Mouse (Mus musculus): ENCODE measurements around the gene Atp5b. TPM values are rescaled to one million over a fixed set of nuclear protein-coding genes. Genes with fewer than 3 reads are reported as not detected.
A peak's percentile ranks its signal among the peaks of the same experiment; 100 is the strongest.
"Not testable (repeated sequence)": the region's sequence is repeated elsewhere in the genome, so short reads cannot be mapped to it uniquely, and the experiment has no call there.

Gene Atp5b
- 1,000 to 10,000 TPM; 1,554 to 1,727 (median 1,622) TPM for total RNA-seq (2022)

DNA sequence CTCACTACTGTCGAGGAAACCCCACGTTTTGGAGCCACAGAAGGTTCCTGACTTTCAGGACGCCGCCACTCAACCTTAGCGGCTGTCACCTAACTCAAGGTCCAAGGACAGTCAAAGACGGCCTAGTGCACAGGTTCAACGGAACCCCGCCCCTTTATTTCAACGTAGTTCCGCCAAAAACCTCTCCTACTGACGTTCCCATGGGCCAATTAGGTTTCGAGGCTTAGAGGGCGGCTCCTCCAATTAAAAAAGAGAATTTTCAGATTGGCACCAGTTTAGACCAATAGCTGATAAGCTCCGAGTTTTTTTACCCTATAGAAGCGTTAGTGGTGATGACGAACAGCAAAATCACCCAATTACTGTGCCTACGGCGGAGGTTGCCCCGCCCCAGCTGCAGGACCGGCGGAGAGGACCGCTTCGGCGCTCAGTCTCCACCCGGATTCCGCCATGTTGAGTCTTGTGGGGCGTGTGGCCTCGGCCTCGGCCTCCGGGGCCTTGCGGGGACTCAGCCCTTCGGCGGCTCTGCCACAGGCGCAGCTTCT lies at the start of gene Atp5b:
Atp5b (plus strand) TSS at position 394 of the 542 bp plus-strand sequence.
- DNase-seq (ENCODE audit: low spot score in 2 of 2): peak; percentile 99

DNA sequence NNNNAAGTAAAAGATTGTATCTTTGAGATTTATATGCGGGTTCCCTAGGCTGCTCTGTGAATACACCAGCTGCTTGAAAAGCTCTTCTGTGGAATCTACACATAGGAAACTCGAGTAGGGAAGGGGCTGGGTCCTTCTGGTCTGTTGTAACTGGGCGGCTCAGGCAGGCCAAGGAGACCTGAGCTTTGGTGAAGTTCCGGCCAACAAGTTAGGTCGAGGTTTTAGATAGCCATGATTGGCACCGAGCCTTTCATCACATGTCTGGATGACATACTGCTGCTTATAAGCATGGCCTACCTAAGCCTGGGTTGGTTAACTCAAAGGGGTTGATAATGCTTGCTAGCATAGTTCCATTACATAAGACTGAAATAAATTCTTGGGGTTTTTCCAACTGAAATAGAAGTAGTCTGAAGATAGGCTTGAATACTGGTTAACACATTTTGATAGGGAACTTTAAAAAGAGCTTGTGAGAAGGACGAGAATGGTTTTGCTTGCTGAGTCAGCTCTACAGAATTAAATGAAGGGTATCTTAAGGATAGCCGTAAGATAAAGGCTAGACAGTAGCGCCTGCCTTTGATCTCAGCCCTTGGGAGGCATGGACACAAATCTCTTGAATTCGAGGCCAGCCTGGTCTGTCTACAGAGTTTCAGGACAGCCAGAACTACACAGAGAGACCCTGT lies 46.2 kb upstream of the Atp5b start:
- no peak for DNase-seq (ENCODE audit: low spot score in 2 of 2)

DNA sequence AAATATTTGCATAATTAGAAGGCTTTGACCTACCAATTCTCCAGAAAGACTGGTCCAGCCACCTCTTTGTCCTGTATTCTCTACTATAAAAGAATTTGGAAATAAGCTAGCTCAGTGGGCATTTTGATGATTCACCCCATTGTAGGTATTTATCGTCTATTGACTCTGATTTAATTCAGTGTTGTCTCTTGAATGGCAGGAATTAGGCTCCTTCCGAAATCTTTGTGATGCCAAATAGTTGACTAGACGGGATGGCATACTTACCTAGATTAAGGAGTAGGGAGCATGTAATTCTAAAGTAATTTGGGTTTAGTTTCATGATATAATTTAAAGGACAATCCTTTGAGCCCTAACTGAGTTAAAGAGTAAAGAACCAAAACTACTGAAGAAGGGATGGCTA lies 45.2 kb upstream of the Atp5b start:
- DNase-seq (ENCODE audit: low spot score in 2 of 2): no peak

DNA sequence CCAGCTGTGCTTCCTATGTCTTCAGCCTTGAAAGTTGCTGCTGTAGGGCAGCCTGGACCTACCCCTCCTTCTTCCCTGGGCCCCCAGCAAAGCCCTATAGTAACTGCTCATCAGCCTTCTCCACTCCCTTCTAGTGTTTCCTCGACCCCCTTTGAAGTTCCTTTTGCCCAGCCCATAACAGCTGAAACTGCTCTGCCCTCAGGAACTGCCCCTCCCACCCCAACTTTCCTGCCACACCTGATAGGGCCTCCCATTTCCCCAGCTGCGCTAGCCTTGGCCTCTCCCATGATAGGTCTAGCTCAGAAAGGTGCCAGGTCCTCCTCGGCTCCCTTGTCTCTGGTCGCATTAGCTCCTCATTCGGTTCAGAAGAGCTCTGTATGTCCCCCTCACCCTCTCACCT lies 43.9 kb upstream of the Atp5b start:
- no peak for DNase-seq (ENCODE audit: low spot score in 2 of 2)

DNA sequence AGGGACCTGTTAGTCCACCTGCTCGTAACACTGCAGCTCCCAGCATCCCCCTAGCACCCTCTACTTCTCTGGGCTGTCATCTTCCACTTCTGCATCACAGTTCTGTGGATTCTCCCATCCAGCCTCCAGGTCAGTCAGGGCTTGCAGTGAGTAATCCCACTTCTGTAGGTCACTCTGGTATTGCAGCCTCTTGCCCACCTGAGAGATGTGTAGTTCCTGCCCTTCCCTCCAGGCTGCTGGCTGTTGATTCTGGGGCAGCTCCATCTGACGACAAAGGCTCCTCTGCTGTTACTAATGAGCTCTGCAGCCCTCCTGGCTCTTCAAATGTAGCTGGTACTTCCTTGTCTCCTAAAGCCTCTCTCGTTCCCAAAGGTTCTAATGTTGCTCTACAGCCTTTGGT lies 43.2 kb upstream of the Atp5b start:
- no peak for DNase-seq (ENCODE audit: low spot score in 2 of 2)

DNA sequence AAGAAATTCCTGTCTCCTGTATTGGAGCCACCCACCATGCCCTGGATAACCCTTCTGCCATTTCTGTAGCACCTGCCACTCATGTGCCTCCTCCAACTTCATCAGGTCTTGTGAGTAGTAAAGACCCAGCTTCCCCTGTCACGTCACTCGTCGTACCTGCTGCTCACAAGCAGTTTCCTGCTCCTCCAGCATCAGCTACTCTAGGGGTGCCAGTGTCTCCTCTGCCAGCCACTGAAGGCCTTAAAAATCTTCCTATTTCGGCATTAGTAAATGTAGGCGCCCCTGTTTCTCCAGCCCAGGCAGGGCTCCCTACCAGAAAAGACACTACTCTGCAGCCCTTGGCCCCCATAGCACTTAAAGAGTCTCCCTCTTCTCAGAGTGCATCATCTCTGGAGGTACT lies 42.8 kb upstream of the Atp5b start:
- DNase-seq (ENCODE audit: low spot score in 2 of 2): no peak

DNA sequence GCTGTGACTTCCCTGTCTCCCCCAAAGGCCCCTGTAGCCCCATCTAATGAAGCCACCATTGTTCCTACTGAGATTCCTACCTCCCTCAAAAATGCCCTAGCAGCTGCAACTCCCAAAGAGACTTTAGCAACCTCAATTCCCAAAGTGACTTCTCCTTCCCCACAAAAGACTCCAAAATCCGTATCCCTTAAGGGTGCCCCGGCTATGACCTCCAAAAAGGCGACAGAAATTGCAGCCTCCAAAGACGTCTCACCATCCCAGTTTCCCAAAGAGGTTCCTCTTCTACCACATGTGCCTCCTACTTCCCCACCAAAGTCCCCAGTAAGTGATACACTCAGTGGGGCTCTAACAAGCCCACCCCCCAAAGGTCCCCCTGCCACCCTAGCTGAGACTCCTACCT lies 41.4 kb upstream of the Atp5b start:
- no peak for DNase-seq (ENCODE audit: low spot score in 2 of 2)

DNA sequence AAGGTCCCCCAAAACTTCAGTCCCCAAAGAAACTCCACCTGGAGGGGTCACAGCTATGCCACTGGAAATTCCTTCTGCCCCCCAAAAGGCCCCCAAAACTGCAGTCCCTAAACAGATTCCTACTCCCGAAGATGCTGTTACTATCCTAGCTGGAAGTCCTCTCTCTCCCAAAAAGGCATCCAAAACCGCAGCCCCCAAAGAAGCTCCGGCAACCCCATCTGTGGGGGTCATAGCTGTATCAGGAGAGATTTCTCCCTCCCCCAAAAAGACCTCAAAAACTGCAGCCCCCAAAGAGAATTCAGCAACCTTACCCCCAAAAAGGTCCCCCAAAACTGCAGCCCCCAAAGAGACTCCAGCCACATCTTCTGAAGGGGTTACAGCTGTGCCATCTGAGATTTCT lies 40.6 kb upstream of the Atp5b start:
- no peak for DNase-seq (ENCODE audit: low spot score in 2 of 2)

DNA sequence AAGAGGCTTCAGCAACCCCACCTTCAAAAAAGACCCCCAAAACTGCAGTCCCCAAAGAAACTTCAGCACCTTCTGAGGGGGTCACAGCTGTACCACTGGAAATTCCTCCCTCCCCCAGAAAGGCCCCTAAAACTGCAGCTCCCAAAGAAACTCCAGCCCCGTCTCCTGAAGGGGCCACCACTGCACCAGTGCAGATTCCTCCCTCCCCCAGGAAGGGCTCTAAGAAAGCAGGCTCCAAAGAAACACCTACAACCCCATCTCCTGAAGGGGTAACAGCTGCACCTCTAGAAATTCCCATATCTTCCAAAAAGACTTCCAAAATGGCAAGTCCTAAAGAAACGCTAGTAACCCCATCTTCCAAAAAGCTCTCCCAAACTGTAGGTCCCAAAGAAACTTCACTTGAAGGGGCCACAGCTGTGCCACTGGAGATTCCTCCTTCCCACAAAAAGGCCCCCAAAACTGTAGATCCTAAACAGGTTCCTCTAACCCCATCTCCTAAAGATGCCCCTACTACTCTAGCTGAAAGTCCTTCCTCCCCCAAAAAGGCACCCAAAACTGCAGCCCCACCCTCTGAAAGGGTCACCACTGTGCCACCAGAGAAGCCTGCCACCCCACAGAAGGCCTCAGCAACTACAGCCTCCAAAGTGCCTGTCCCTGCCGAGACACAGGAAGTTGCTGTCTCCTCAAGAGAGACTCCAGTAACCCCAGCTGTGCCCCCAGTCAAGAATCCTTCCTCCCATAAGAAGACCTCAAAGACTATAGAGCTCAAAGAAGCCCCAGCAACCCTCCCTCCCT lies 39.8 kb upstream of the Atp5b start:
- no peak for DNase-seq (ENCODE audit: low spot score in 2 of 2)

DNA sequence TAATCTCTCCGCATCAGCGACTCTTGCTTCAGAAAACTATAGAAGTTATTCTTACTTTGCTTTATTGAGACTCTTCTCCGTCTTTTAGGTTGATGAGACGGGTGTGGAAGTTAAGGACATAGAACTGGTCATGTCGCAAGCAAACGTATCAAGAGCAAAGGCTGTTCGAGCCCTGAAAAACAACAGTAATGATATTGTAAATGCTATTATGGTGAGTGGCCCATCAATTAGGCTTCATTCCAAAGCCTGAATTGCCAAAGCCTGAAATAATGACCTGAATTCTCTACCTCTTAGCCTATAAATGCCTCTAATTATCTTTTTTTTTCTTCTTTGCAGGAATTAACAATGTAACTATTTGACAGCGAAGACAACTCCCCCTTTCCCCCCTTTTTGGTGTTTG lies 34.9 kb upstream of the Atp5b start:
- no peak for DNase-seq (ENCODE audit: low spot score in 2 of 2)

DNA sequence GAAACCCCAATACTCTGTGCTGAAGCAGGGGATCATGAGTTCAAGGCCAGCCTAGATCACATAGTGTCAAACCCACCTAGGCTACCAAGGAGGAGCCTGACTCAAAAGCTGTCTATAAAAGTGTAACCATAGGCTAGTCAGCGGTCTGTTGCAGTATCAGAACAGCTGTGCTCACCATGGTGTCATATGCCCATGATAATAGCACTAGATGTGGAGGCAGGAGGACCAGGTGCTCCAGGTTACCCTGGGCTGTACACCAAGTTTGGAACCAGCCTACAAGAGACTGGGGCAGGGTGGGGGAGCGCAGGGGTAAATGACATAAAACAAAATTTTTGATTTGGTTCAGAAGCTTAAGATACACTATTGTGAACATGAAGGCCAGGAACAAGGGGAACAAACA lies 33.3 kb upstream of the Atp5b start:
- DNase-seq (ENCODE audit: low spot score in 2 of 2): no peak

DNA sequence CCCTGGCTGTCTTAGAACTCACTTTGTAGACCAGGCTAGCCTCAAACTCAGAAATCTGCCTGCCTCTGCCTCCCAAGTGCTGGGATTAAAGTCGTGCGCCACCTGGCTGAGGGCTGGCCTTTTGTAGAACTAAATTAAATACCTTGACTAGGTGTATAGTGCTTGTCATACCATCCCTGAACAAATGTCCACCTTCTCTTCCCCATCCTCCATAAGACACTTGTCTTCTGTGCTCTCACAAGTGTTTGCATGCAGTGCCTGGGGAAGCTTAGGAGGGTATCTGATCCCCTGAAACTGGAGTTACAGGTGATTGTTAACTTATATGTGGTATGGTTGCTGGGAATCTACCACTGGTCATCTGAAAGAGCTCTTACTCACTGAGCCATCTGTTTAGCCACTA lies 32.7 kb upstream of the Atp5b start:
- DNase-seq (ENCODE audit: low spot score in 2 of 2): no peak

DNA sequence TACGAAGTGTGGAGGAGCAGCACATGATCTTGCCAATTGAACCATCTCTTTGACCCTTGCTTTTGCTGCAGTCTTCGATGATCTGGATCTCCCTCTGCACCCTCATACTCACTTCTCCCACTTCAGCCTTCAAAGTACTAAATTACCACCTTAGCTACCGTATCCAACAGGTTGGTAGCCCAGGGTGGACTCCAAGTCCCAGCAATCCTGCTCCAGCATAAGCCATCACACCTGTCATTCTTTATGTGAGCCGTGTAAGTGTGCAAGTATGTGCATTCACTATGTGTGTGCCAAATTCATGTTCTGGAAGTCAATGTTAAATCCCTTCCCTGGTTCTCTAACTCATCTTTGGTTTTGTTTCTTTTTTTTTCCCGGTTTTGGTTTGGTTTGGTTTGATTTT lies 31.5 kb upstream of the Atp5b start:
- DNase-seq (ENCODE audit: low spot score in 2 of 2): no peak

DNA sequence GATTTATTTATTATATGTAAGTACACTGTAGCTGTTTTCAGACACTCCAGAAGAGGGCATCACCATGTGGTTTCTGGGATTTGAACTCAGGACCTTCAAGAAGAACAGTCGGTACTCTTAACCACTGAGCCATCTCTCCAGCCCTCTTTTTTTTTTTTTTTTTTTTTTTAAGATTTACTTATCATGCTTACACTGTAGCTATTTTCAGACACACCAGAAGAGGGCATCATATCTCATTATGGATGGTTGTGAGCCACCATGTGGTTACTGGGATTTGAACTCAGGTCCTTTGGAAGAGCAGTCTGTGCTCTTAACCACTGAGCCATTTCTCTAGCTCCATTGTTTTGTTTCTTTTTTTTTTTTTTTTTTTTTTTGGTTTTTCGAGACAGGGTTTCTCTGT lies 30.9 kb upstream of the Atp5b start:
- not testable (repeated sequence) for DNase-seq (ENCODE audit: low spot score in 2 of 2)

DNA sequence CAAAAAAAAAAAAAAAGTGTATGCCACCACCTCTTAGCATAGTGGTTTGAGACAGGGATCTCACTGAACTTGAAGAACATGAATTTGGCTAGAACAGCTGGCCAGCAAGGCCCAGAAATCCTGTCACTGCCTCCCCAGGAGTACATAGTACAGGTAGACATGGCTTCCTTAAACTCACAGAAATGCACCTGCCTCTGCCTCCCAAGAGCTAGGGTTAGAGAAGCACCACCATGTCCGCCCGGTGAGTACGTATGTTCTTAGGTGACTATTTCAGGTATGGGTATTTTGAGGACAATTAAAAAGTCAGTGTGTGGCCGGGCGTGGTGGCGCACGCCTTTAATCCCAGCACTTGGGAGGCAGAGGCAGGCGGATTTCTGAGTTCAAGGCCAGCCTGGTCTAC lies 30.1 kb upstream of the Atp5b start:
- DNase-seq (ENCODE audit: low spot score in 2 of 2): no peak

DNA sequence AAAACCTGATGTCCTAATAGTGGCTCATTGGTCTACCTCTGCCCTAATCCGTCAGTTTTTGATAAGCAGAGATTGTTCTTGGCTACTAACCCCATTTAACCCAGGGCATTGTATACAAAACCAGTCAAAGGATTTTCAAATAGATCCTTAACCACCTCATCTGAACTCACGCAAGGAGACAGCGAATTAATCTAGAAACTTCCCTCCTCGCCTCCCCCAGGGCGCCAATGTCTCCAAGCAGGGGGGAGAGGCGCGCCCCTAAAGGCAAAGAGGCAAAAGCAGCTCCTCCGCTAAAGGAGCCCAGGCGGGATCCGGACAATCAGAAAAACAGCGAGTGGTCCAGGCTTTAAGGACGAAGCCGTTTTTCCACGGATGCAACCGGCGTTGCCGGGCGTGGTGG lies 24.9 kb upstream of the Atp5b start:
- DNase-seq (ENCODE audit: low spot score in 2 of 2): no peak

DNA sequence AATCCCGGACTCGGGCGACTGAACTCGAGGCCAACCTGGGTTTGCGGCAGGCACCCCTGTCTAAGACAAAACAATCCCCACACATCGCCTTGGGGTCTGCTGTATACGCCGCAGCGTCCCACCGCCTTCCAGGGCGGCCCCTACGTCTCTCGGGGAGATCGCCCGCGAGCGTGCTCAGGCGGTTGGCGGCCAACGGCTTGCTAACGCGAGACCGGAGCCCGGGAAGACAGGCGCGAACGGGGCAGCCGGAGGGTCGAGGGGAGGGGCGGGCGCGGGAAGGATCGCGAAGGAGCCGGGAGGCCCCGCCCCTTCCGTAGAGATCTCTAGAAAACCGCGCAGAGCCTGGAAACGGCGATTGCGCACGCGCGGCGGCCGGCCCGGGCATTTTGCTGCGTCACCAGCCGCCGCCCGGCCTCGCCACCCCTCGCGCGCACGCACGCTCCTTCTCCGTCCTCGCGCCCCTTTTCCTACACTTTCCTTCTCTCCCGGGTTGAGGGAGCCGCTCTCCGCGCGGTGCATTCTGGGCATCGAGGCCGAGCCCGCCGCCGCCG lies 24.4 kb upstream of the Atp5b start, which contains the start of gene Ptges3:
Ptges3 (plus strand) TSS at position 354 of the 551 bp plus-strand sequence.
- DNase-seq (ENCODE audit: low spot score in 2 of 2): peak; percentile 90 to 96

DNA sequence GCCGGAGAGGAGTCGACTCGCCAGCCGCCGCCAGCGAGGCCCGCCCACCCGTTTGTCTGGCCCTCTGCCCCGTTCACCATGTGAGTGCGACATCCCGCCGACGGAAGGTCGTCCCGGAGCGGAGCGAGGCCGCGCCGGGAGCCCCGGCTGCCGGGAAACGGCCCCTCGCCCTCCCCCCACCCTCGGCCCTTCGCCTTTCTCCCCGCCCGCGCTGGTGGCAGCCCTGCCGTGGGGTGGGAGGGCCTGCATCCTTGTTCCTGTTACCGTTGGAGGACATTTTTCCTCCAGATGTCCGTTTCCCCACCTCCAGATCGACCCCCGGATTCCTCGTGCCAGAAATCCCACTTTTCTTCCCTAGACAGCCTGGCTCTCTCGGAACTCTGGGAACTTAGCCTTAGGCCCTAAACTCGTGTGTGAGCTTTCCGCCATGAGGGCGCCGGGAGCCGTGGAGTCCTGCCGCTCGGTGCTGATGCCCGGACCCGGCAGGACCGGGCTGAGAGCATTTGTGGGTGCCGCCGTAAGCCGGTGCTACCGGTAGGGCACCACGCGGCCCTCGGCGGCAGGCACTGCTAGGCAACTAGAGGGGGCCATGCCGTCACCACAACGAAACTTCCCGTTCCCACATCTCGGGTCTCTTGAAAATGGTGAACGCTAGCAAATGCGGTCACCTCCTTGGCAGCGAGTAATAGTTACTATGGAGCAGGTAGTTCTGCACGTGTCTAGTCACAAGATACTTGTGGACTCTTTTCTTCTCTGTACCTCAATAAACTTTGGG lies 23.7 kb upstream of the Atp5b start:
- peak; percentile 31 to 38 for DNase-seq (ENCODE audit: low spot score in 2 of 2)

DNA sequence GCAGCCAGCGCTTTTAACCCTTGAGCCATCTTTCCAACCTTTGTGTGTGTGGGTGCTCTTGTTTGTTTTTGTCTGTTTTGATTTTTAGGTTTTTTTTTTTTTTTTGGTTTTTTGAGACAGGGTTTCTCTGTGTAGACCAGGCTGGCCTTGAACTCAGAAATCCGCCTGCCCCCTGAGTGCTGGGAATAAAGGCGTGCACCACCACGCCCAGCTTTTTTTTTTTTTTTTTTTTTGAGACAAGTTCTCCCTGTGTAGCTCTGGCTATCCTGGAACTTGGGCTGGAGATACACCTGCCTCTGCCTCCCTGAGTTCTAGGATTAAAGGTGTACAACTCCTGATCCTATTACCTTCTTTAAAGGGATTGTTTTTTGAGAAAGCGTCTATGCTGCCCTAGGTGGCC lies 22.0 kb upstream of the Atp5b start:
- DNase-seq (ENCODE audit: low spot score in 2 of 2): no peak

DNA sequence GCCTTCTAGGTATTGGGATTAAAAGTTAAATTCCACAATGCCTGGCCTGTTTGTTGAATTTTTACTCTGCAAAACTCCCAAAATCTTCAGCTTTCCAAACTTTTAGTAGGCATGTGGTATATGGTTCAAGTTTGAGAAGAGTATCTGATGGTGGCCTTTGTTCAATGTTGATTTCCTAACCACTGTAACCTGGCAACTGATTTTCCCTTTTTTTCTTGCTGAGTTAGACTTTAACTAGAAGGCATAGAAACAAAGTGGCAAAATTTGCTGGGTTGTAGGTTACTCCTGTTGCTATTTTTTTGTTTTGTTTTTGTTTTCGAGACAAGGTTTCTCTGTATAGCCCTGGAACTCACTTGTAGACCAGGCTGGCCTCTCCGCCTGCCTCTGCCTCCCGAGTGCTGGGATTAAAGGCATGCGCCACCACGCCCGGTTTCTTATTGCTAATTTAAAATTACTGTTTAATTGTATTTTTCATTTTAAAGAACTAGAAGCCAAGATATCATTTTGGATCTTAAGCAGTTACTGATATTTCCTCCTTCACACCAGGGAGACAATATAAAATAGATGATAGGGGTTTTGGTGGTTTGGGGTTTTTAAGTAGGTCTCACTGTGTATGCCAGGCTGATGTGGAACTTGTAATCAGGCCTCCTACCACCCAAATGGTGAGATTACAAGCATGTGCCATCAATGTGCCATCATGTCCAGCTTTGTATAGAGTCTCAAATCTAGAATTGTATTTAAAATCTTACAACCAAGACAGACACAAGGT lies 20.7 kb upstream of the Atp5b start:
- no peak for DNase-seq (ENCODE audit: low spot score in 2 of 2)

DNA sequence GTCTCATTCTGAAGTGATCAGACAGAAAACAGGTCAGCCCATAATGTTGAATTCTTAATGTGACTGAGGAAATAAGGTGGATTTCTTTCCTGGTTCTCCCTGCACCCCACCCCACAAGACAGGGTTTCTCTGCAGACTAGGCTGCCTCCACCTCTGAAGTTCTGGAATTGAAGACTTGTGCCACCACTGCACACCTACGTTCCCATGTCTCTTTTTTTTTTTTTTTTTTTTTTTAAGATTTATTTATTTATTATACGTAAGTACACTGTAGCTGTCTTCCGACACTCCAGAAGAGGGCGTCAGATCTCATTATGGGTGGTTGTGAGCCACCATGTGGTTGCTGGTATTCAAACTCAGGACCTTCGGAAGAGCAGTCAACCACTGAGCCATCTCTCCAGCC lies 17.0 kb upstream of the Atp5b start:
- no peak for DNase-seq (ENCODE audit: low spot score in 2 of 2)
